Mouse (Mus musculus) spleen, postnatal 4 days (tissue): ENCODE measurements around the gene Amdhd1.

Experiments
- DNase-seq, 2 experiments: peaks; one replicate each; pipeline ENCODE4 v3.0.0; 2022; ENCODE audit warnings: low spot score in 2 of 2

Amdhd1 gene

GRCm38 (mm10) chr10:93540431-93541210 lies 788 bp upstream of the Amdhd1 start, which contains the start of gene Ccdc38:
Gene Ccdc38 (plus strand): TSS chr10:93540632.
- DNase-seq, result no peak

GRCm38 (mm10) chr10:93538818-93539217 lies 1.0 kb downstream of the Amdhd1 start:
- no peak for DNase-seq

GRCm38 (mm10) chr10:93538287-93538686 lies 1.5 kb downstream of the Amdhd1 start:
- no peak for DNase-seq

GRCm38 (mm10) chr10:93525329-93525728 lies 14.5 kb downstream of the Amdhd1 start:
- no peak for DNase-seq

- no peak for DNase-seq
Measured at GRCm38 (mm10) chr10:93520994-93521393, 18.8 kb downstream of the Amdhd1 start.

- DNase-seq, result no peak
Measured at GRCm38 (mm10) chr10:93519756-93520155, 20.1 kb downstream of the Amdhd1 start.

GRCm38 (mm10) chr10:93519159-93519558 lies 20.7 kb downstream of the Amdhd1 start:
- DNase-seq, result no peak

- DNase-seq, result no peak
Measured at GRCm38 (mm10) chr10:93518620-93519019, 21.2 kb downstream of the Amdhd1 start.

GRCm38 (mm10) chr10:93518186-93518585 lies 21.6 kb downstream of the Amdhd1 start:
- DNase-seq, result no peak

GRCm38 (mm10) chr10:93517754-93518153 lies 22.1 kb downstream of the Amdhd1 start:
- DNase-seq, result no peak

- no peak for DNase-seq
Measured at GRCm38 (mm10) chr10:93515927-93516326, 23.9 kb downstream of the Amdhd1 start.

GRCm38 (mm10) chr10:93515419-93515818 lies 24.4 kb downstream of the Amdhd1 start:
- DNase-seq, result no peak

- no peak for DNase-seq
Measured at GRCm38 (mm10) chr10:93509532-93510153, 30.2 kb downstream of the Amdhd1 start.

- no peak for DNase-seq
Measured at GRCm38 (mm10) chr10:93508383-93508970, 31.4 kb downstream of the Amdhd1 start.

GRCm38 (mm10) chr10:93501346-93501745 lies 38.5 kb downstream of the Amdhd1 start:
- DNase-seq, result no peak

- no peak for DNase-seq
Measured at GRCm38 (mm10) chr10:93500864-93501263, 39.0 kb downstream of the Amdhd1 start.

- no peak for DNase-seq
Measured at GRCm38 (mm10) chr10:93490451-93490850, 49.4 kb downstream of the Amdhd1 start.

GRCm38 (mm10) chr10:93488828-93489226 lies 51.0 kb downstream of the Amdhd1 start:
- no peak for DNase-seq

- peak in 1 of 2 experiments; percentile 23 for DNase-seq
Measured at GRCm38 (mm10) chr10:93488066-93488827, 51.6 kb downstream of the Amdhd1 start, which contains the start of gene Hal. Gene Hal (plus strand): TSS chr10:93488768.

- DNase-seq, result no peak
Measured at GRCm38 (mm10) chr10:93486622-93487021, 53.2 kb downstream of the Amdhd1 start.

GRCm38 (mm10) chr10:93485055-93485691 lies 54.7 kb downstream of the Amdhd1 start:
- DNase-seq, result peak; percentile 25 to 78
